26 mouse cellular contexts compared by ENCODE assay signal in the genomic region with DNA sequence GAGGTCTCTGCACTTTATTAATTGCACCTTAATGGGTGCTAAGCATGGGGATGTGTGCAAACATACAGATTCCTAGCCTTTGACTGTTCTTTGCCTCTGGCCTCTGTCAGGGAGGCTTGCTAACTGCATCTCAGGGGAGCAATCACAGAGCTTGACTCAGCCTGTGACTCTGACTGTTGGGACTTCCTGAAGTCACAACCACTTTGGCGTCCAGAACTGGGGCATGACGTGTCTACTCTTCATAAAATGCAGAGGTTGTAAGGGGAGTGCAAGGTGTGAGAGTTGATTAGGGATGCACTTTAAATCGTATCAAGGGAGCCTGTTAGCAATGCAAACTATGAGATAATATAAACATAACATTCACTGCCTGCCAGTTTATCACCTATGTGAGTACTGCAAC.
DNase-seq lines count a peak whose midpoint lies in the region; ATAC-seq and TF ChIP-seq lines count a peak whose summit lies in the region.
"Had no signal": no experiment of that assay in that cellular context is flagged by ENCODE, and none has a peak within 500 bp of the region (broad histone marks: within the 10 kb centered on the region; RNA-seq: fewer than 3 reads in every experiment).

No protein-coding gene starts in this region.

- no peak for TF ChIP-seq CTCF in midbrain, postnatal 0 days (IDR thresholded peaks at IDR 0.05)
- TF ChIP-seq CTCF in brain, embryonic 14.5 days (IDR thresholded peaks at IDR 0.05; ENCODE audit: borderline replicate concordance, extremely low read depth, insufficient read depth, insufficient read length): no peak

- H3K4me1 ChIP-seq in midbrain, embryonic 12.5 days: no peaks in the 10 kb centered on the region
- no peaks in the 10 kb centered on the region for H3K4me1 ChIP-seq in midbrain, postnatal 0 days (ENCODE audit: insufficient read depth, low read length)
- no peaks in the 10 kb centered on the region for H3K4me1 ChIP-seq in midbrain, embryonic 15.5 days
- H3K4me1 ChIP-seq: hindbrain, embryonic 10.5 days; hindbrain, embryonic 15.5 days; kidney, embryonic 15.5 days had no signal

- TF ChIP-seq POLR2A in brain, embryonic 14.5 days (IDR thresholded peaks at IDR 0.05; ENCODE audit: borderline replicate concordance, extremely low read depth, insufficient read depth, insufficient read length, poor library complexity, severe bottlenecking): no peak

- peak; percentile 4 for DNase-seq in embryo, embryonic 11 days
- DNase-seq in embryo, embryonic 9.5 days (ENCODE audit: extremely low spot score): no peak
- no peak for DNase-seq in midbrain, postnatal 0 days (ENCODE audit: low spot score)
- peak; percentile 16 for DNase-seq in brain, embryonic 14.5 days (ENCODE audit: low read depth)
- DNase-seq in cerebellum, postnatal 14 days: no peak
- DNase-seq: adrenal gland, postnatal 25 days; cerebellum, adult 2 months; cerebellum, postnatal 25 days; heart, postnatal 14 days; kidney, adult 18-20 months; kidney, postnatal 25 days; lung, adult 18-20 months; right cerebral cortex, postnatal 25 days; thymus, postnatal 14 days had no signal

- no peak overlapping the region for H3K4me3 ChIP-seq in midbrain, embryonic 12.5 days
- H3K4me3 ChIP-seq in midbrain, postnatal 0 days (ENCODE audit: low read depth, low read length): no peak overlapping the region
- no peak overlapping the region for H3K4me3 ChIP-seq in midbrain, embryonic 15.5 days
- H3K4me3 ChIP-seq: erythroblast, embryonic 14.5 days; heart, embryonic 13.5 days; hindbrain, embryonic 10.5 days; hindbrain, embryonic 15.5 days; kidney, embryonic 15.5 days; left cerebral cortex, adult 2 months; limb, embryonic 13.5 days had no signal

- WGBS in midbrain, embryonic 12.5 days: 78% methylated on average over 3 of the region's 3 CpGs
- 69% methylated on average over 3 of the region's 3 CpGs for WGBS in midbrain, postnatal 0 days
- 62% methylated on average over 3 of the region's 3 CpGs for WGBS in midbrain, embryonic 15.5 days

- ATAC-seq in midbrain, embryonic 12.5 days (ENCODE audit: low FRiP score, low read depth): 0 out of 2 replicates have a peak, but pooled peaks have one; percentile 38
- no peak for ATAC-seq in midbrain, postnatal 0 days (ENCODE audit: low FRiP score)
- ATAC-seq in midbrain, embryonic 15.5 days (replicated peaks): peak; percentile 67; the same call in 1 of the 2 replicates
- no peak for ATAC-seq in activated CD4-positive, CD25-positive, alpha-beta regulatory T cell, adult 4 months
- ATAC-seq: forebrain, embryonic 16.5 days; lung, postnatal 0 days had no signal

- H3K27me3 ChIP-seq in midbrain, embryonic 12.5 days: no peaks in the 10 kb centered on the region
- no peaks in the 10 kb centered on the region for H3K27me3 ChIP-seq in midbrain, postnatal 0 days (ENCODE audit: insufficient read depth, low read length)
- H3K27me3 ChIP-seq in midbrain, embryonic 15.5 days (replicated peaks): no peaks in the 10 kb centered on the region
- H3K27me3 ChIP-seq: heart, embryonic 13.5 days; hindbrain, embryonic 15.5 days; kidney, embryonic 15.5 days; limb, embryonic 13.5 days had no signal

- H3K36me3 ChIP-seq in midbrain, embryonic 12.5 days: no peaks in the 10 kb centered on the region
- H3K36me3 ChIP-seq in midbrain, postnatal 0 days (ENCODE audit: insufficient read depth, low read length): no peaks in the 10 kb centered on the region
- no peaks in the 10 kb centered on the region for H3K36me3 ChIP-seq in midbrain, embryonic 15.5 days (replicated peaks)
- H3K36me3 ChIP-seq: heart, embryonic 13.5 days; hindbrain, embryonic 10.5 days; hindbrain, embryonic 15.5 days; kidney, embryonic 15.5 days; limb, embryonic 13.5 days had no signal

- no peak overlapping the region for H3K27ac ChIP-seq in midbrain, embryonic 12.5 days (replicated peaks)
- H3K27ac ChIP-seq in midbrain, postnatal 0 days (ENCODE audit: low read depth, low read length): no peak overlapping the region
- H3K27ac ChIP-seq in midbrain, embryonic 15.5 days: no peak overlapping the region
- H3K27ac ChIP-seq: heart, embryonic 13.5 days; hindbrain, embryonic 10.5 days; hindbrain, embryonic 15.5 days; kidney, embryonic 15.5 days; left cerebral cortex, adult 2 months; limb, embryonic 13.5 days had no signal

- no peaks in the 10 kb centered on the region for H3K9me3 ChIP-seq in midbrain, embryonic 12.5 days
- no peaks in the 10 kb centered on the region for H3K9me3 ChIP-seq in midbrain, postnatal 0 days (ENCODE audit: low read length)
- no peaks in the 10 kb centered on the region for H3K9me3 ChIP-seq in midbrain, embryonic 15.5 days
- H3K9me3 ChIP-seq: heart, embryonic 13.5 days; hindbrain, embryonic 10.5 days; hindbrain, embryonic 15.5 days; kidney, embryonic 15.5 days; limb, embryonic 13.5 days had no signal

- H3K9ac ChIP-seq in midbrain, embryonic 12.5 days (replicated peaks): no peak overlapping the region
- H3K9ac ChIP-seq in midbrain, postnatal 0 days (replicated peaks; ENCODE audit: low read length, poor library complexity, severe bottlenecking): no peak overlapping the region
- H3K9ac ChIP-seq in midbrain, embryonic 15.5 days: no peak overlapping the region
- H3K9ac ChIP-seq: heart, embryonic 13.5 days; hindbrain, embryonic 15.5 days; kidney, embryonic 15.5 days; limb, embryonic 13.5 days had no signal

- H3K4me2 ChIP-seq in midbrain, embryonic 12.5 days (replicated peaks): no peak overlapping the region
- H3K4me2 ChIP-seq in midbrain, postnatal 0 days (ENCODE audit: low read depth, low read length, poor library complexity, severe bottlenecking): no peak overlapping the region
- no peak overlapping the region for H3K4me2 ChIP-seq in midbrain, embryonic 15.5 days
- H3K4me2 ChIP-seq: heart, embryonic 13.5 days; hindbrain, embryonic 15.5 days; kidney, embryonic 15.5 days; limb, embryonic 13.5 days had no signal

Comparison
In these comparisons a context has a peak if more than half of its experiments do, and no peak if none do; other contexts are left out.
1. DNase-seq: peak in embryo, embryonic 11 days (single experiment) and brain, embryonic 14.5 days (single experiment); none in embryo, embryonic 9.5 days (single experiment), midbrain, postnatal 0 days (single experiment) and cerebellum, postnatal 14 days (0 of 2).
2. ATAC-seq: peak in midbrain, embryonic 12.5 days (single experiment) and midbrain, embryonic 15.5 days (single experiment); none in midbrain, postnatal 0 days (single experiment) and activated CD4-positive, CD25-positive, alpha-beta regulatory T cell, adult 4 months (single experiment).